Mouse (Mus musculus): Measurements from ENCODE around the gene Ppih. TPM values are rescaled to one million over a fixed set of nuclear protein-coding genes. Genes with fewer than 3 reads are reported as not detected.

Ppih gene
- 10 to 100 TPM; 29.5 to 37.9 TPM for total RNA-seq (2023)

DNA sequence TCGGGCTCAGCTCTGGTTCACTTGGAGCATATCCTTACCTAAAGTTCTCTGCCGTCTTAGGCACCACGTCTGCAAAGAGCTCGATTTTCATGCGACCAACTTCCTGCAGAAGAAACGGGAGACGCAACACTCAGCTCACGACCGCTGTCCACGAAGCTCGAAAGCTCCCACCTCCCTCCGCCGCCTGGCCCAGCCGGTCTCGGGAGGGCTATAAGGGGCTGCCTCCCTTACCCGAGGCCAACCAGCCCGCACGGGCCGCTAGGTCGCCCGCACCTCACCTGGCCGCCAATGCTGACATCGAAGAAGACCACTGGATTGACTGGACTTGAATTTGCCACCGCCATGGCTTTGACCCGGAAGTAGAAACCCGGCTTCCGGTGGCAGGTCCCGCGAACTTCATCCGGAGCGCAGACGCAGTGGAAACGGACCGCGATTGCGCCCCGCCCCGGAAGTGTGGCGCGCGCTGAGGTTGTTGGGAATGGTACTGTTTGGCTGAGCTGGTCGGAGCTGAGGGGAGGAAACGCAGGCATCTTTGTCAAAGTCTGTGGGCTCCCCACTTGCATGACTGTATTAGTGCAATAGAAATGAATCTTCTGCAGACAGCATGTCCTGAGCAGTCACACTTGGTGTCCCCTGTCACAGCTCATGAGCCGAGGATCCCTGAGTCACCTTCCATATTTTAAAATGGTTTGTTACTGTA lies at the start of gene Ppih:
TSS of gene Ppih (minus strand) at position 416 of the 700 bp plus-strand sequence.

DNA sequence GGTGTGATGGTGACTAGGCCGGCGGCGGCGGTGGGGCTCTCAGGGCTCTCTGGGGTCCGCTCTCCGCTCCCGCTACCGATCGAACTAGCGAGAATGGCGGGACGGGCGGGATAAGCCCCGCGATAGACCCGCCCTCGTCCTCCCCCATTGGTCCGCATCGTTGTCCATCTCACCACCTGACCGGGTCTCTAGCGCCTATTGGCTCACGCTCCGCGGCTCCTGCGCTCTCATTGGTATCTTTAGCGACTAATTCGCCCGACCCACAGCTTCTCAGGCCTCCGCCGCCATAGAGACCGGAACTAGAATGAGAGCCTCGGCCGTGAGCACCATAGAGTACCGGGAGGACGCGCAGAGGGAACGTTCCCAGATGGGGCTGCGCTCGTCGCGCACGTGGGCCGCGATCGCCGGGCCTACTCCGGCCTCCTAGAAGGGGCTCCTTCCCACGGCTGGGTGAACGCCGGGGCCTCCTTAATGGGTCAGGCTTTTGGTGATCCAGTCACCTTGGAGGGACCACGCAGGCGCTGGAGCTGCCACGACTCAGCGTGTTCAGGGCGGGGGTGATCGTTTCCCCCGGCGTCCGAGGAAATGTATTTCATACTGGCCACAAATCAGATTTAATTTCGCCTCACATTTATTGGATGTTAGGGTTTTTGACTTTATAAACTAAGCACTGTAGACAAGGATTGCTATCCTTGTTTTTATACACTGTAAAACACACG lies 25.8 kb downstream of the Ppih start, which contains the start of gene Ybx1:
TSS of gene Ybx1 (minus strand) at position 190 of the 719 bp plus-strand sequence.

DNA sequence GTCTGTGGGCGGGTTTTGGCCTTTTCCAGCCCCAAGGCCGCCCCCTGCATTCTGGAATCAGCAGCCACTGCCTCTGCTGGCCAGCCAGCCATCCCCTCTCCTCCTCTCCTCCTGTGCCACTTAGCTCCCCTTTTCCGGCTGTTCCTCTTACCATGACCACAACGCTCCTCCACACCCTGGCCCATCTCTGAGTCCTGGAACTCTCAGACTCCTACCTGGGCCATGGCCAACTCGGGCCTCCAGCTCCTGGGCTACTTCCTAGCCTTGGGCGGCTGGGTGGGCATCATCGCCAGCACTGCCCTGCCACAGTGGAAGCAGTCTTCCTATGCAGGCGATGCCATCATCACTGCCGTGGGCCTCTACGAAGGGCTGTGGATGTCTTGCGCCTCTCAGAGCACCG lies 65.0 kb downstream of the Ppih start, which contains the start of gene Cldn19:
TSS of gene Cldn19 (plus strand) at position 64 of the 400 bp plus-strand sequence.

Other genes starting within 250 kb of the Ppih start
- gene Slc2a1, start 211.8 kb downstream of the Ppih start, total RNA-seq (2023): 10 to 100 TPM; 47.8 to 50.0 TPM
- gene Zfp691, start 146.4 kb downstream of the Ppih start, total RNA-seq (2023): 1 to 10 TPM; 7.6 to 9.6 TPM
- gene Ermap, start 130.5 kb downstream of the Ppih start, total RNA-seq (2023): under 1 TPM; 0.26 to 0.47 TPM
- 10 to 100 TPM; 23.0 to 23.4 TPM for gene Svbp, start 125.2 kb downstream of the Ppih start, total RNA-seq (2023)
- gene Tmem269, start 102.3 kb downstream of the Ppih start, total RNA-seq (2023): under 1 TPM in 1 of 2 experiments, not detected in 1; 0.52 TPM
- gene AU022252, start 87.8 kb downstream of the Ppih start, total RNA-seq (2023): 10 to 100 TPM; 10.3 to 21.8 TPM
- gene P3h1, start 87.6 kb downstream of the Ppih start, total RNA-seq (2023): 1 to 10 TPM; 6.0 TPM
- not detected for gene Cldn19, start 65.1 kb downstream of the Ppih start, total RNA-seq (2023)
- 100 to 1,000 TPM; 400 to 420 TPM for gene Ybx1, start 25.9 kb downstream of the Ppih start, total RNA-seq (2023)
- under 1 TPM in 1 of 2 experiments, not detected in 1; 0.30 TPM for gene Ccdc30, start 95.0 kb upstream of the Ppih start, total RNA-seq (2023)
- 10 to 100 TPM; 12.9 to 16.5 TPM for gene Ppcs, start 101.9 kb upstream of the Ppih start, total RNA-seq (2023)
- not detected for gene Zmynd12, start 102.3 kb upstream of the Ppih start, total RNA-seq (2023)
- gene Rimkla, start 172.1 kb upstream of the Ppih start, total RNA-seq (2023): not detected
- 10 to 100 TPM; 69.2 to 74.4 TPM for gene Foxj3, start 216.5 kb upstream of the Ppih start, total RNA-seq (2023)
- 10 to 100 TPM in 1 of 2 experiments, 1 to 10 TPM in 1; 7.1 to 10.2 TPM for gene Frg2f1, start 219.0 kb upstream of the Ppih start, total RNA-seq (2023)

Data from B cell, adult 67 days (primary cell).